Mouse (Mus musculus) effector memory CD4-positive, alpha-beta T cell, adult 7 months (primary cell): ENCODE results near the gene Terf2. TPM values are rescaled to one million over a fixed set of nuclear protein-coding genes. Genes with fewer than 3 reads are reported as not detected.

Experiments used
- polyA plus RNA-seq: library from polyadenylated mRNA; unstranded; fragments of 100-300 nt; shearing (Covaris generic); gene quantifications from one replicate; pipeline ENCODE4 v1.2.1, GENCODE M21; 2017

Gene Terf2
- 23.5 TPM for polyA plus RNA-seq

DNA sequence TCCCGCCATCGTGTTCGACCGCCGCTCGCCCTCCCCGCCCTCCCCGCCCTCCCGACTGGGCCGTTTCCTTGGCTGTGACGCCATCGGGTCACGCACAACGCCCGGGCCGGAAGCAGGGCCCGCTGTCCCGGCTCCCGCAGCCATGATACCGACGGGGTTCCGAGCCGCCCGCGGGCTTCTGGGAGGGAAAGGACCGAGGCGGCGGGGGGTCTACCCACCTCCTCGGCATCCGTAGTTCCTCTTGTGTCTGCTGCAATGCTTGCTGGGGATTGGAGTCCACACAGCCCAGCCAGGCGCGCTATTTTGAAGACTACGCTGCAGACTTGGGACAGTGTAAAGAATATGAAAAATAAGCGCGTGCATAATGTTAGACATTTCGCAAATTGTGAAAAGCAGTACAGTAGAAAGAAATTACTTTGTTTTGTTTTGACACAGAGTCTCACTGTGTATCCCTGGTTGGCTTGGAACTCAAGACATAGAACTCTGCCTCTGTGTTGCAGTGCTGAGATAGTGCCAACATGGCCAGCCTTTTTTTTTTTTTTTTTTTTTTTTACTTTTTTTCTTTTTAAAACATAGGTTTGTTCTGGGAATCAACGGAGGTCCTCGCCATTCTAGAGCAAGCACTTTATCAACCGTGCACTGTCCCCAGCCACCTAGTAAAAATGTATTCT is at the start of gene Terf2:
Terf2 (minus strand) TSS at position 182 of the 671 bp plus-strand sequence.

DNA sequence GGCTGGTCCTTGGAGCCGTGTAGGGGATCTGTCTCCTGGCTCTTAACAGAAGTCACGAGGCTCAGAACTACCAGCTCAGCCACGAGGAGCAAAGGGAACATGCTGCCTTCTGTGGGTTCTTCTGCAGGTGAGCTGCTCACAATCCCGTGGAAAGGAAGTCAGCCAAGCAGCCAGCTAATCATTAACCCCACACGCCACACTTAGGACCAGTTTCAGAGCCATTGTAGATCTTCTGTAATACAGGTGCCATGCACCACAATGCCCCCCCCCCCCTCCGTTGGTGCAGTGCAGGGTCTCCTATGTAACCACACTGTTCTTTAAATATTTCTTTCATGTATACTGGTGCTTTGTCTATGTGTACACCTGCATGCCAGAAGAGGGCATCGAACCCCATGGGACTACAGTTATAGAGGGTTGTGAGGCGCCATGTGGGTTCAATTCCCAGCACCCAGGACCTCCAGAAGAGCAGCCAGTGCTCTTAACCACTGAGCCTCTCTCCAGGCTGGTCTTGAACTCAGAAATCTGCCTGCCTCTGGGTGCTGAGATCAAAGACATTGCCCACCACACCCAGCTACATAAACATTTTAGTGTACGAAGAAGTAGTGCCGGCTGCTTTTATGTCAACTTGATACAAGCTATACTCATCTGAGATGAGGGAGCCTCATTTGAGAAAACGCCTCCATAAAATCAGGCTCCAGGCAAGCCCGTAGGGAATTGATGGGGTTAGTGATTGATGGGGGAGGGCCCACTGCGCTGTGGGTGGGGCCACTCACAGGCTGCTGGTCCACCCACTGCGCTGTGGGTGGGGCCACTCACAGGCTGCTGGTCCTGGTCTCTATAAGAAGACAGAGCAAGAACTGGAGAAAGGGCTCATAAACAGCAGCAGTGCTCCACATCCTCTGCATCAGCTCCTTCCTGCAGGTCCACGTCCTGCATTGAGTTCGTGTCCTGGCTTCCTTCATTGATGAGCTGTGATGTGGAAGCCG is 30.5 kb downstream of the Terf2 start, which contains the start of gene Tmed6:
Tmed6 (minus strand) TSS at position 134 of the 986 bp plus-strand sequence.

DNA sequence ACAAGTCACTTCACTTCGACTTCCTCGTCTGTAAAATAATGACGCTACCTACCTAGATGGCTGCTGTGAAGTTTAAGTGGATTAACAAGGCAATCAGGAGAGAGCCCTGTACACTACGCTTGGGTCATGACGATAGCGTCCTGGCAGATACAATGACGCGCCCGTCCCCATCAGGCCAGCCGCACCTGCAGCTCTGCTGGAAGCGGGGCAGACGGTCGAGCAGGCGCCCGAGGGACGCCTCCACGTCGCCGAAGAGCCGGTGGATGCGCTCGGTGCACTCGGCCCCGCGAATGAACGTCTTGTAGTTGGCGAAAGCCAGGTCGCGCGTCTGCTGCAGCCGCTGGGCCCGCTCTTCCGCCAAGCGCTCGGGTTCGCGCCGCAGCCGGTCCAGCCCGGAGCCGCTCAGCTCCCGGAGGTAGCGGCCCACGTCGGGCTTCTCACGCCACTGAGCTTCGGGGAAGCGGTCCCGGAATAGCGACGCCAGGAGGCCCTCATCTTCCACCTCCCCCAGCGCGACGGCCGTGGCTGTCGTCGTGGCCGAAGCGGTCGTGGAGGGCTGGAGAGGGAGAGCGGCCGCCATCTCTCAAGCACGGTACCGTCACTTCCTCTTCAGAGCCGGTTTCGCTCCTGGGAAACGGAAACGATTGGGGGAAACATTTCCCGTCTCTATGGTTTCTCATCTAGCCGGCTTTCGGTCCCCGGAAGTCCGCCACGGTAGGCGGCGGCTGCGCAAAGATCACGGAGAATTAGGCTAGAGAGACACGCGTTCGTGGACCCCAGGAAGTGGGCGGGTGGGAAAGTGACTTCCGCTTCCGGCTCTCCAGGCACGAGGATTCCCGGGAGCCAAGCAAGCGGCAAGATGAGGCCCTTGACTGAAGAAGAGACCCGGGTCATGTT is 40.0 kb downstream of the Terf2 start, which contains the start of the genes Cog8 and Nip7:
Cog8 (minus strand) TSS at position 614 of the 897 bp plus-strand sequence.
Nip7 (plus strand) TSS at position 802 of the 897 bp plus-strand sequence.

DNA sequence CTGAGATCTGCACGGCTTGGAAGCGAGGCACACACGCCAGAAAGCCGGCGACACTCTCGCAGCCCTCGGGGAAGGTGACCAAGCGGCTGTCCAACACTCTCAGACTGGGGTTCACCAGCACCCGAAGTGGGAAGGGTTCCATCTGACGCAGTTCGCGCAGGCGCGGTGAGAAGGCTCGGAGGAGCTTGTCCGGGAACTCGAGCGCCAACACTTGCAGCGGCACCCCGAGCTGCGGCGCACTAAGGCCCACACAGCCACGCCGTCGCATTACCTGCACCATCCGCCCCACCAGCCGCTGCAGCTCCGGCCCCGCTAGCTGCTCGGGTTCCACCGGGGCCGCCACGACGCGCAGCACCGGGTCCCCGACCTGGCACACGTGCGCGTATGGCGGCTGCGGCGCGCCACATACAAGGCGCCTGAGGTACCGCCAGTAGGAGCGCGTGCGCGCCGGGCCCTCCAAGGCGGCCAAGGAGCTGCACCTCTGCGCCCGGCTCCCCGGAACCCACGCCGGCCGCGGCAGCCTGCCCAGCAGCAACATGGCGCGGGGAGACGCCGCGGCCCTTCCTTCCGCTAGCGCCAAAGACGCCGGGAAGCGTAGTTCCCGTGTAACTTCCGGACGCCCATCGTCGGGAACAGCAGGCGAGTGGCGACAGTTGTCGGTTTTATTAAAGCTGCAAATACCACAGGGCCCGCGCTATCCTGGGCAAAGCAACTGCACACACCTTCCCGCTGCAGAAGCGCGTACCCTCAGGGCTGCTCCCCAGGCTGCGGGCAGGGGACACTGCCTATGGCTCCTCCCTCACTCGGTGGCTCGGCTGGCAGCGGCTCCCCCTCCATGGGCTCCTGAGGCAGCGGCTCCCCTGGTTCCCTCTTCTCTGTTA is 48.0 kb downstream of the Terf2 start, which contains the start of gene Pdf:
Pdf (minus strand) TSS at position 554 of the 881 bp plus-strand sequence.

DNA sequence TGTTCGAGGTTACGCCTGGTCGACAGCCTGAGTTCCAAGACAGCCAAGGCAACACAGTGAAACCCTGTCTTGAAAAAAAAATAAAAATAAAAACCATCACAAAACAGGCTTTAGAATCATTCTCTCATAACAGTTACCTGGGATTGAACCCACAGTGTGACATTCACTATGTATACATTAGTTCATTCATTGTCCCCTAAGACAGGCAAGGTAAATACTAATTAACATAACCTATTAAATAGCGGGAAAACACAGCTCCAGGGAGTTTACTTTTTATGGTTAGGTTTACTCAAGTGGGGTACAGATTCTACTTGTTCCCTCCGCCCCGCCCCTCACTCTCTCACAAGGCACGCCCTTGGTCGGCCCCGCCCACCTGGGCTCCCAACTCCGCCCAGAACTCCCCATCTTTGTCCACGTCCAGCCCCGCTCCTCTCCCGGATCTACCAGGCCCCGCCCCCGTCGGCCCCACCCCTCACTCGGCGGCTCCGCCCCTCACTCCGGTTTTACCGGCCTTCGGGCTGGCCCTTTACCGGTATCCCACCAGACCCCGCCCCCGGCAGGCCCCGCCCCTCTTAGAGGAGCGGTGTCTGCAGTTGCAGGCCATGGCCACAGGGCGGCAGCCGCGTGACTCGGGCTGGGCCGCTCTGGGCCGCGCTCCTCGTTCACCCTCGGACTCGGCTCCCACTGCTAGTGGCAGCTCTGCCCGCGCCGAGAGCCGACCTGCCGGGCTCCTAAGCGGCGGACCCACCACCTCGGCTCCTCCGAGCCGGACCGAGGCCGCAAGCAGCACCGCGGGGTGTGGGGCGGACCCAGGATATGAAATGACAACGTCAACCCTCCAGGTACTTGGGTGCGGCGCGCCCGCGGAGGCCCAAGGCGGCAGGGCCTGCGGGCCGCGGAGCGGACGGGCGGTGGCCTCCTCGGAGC is 65.4 kb downstream of the Terf2 start, which contains the start of gene Vps4a:
Vps4a (plus strand) TSS at position 573 of the 927 bp plus-strand sequence.

Other genes starting within 250 kb of the Terf2 start
- gene Has3, start 226.3 kb downstream of the Terf2 start, polyA plus RNA-seq = 0.12 TPM
- 85.5 TPM for gene Utp4, start 202.9 kb downstream of the Terf2 start, polyA plus RNA-seq
- 33.2 TPM for gene Sntb2, start 160.8 kb downstream of the Terf2 start, polyA plus RNA-seq
- gene Vps4a, start 65.3 kb downstream of the Terf2 start, polyA plus RNA-seq = 39.7 TPM
- gene Pdf, start 47.9 kb downstream of the Terf2 start, polyA plus RNA-seq = 7.4 TPM
- gene Cog8, start 39.9 kb downstream of the Terf2 start, polyA plus RNA-seq = 39.6 TPM
- 49.1 TPM for gene Nip7, start 39.7 kb downstream of the Terf2 start, polyA plus RNA-seq
- gene Tmed6, start 30.9 kb downstream of the Terf2 start, polyA plus RNA-seq = 0.45 TPM
- gene Cyb5b, start 54.1 kb upstream of the Terf2 start, polyA plus RNA-seq = 47.4 TPM
- gene Nfat5, start 196.9 kb upstream of the Terf2 start, polyA plus RNA-seq = 18.6 TPM